Mouse (Mus musculus): ENCODE measurements around the gene Pik3r6.

DNA sequence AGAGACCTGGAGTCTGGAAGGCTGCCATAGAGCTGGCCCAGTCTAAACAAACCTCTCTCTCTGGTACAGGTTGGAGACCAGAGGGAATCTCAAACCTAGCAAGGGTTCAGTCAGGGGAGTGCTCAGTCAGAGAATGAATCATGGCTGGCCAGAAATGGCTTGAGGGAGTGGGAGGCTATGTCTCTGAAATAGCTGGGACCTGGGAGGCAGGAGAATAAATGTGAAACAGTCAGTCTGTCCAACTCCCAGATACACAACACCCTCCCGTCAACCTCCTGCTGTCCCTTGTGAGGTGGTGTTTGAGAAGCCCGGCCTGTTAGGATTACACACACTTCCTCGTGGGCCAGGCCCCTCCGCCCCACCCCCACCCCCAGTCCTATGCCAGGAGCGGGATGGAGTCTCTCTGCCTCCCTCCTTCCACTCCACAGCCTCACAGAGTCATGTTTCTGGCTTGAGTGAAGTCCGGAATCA lies 97.8 kb downstream of the Pik3r6 start:
- TF ChIP-seq POLR2A (IDR thresholded peaks at IDR 0.05; ENCODE audit: insufficient read depth, low read depth, low read length) (no peak), CTCF (IDR thresholded peaks at IDR 0.05) (no peak), EP300 (IDR thresholded peaks at IDR 0.05; ENCODE audit: insufficient read depth, low read depth, low read length) (no peak)
